Mouse (Mus musculus) lung, embryonic 14.5 days (tissue): ENCODE measurements around the gene Kcnk12. TPM values are rescaled to one million over a fixed set of nuclear protein-coding genes. Genes with fewer than 3 reads are reported as not detected.
A peak's percentile ranks its signal among the peaks of the same experiment; 100 is the strongest.

ENCODE experiments used
- ATAC-seq: fragments of 200-750 bp; cut with Nextera tagmentation; 2 replicates; pipeline ENCODE4 v1.8.0; 2017; ENCODE audit warnings: mild to moderate bottlenecking, moderate TSS enrichment, moderate library complexity; ENCODE audit not compliant: insufficient read depth
- DNase-seq: peaks from one replicate; pipeline ENCODE4 v3.0.0-alpha.2; 2015
- H3K27ac ChIP-seq: fragments of 300-500 bp; sonication (generic); 2 replicates; pipeline ENCODE4 v1.5.1; 2014; ENCODE audit warnings: low read depth, mild to moderate bottlenecking, moderate library complexity
- H3K27me3 ChIP-seq: fragments of 300-500 bp; sonication (generic); 2 replicates; pipeline ENCODE4 v1.6.1; 2014; ENCODE audit warnings: low read length, control low read depth; ENCODE audit not compliant: insufficient read depth
- H3K36me3 ChIP-seq: fragments of 300-500 bp; sonication (generic); 2 replicates; pipeline ENCODE4 v1.6.1; 2014; ENCODE audit warnings: control low read depth; ENCODE audit not compliant: insufficient read depth
- H3K4me1 ChIP-seq: fragments of 300-500 bp; sonication (generic); 2 replicates; pipeline ENCODE4 v1.6.1; 2014; ENCODE audit warnings: antibody characterized with exemption, control low read depth; ENCODE audit not compliant: insufficient read depth
- H3K4me2 ChIP-seq: fragments of 300-500 bp; sonication (generic); 2 replicates; pipeline ENCODE4 v1.6.1; 2014; ENCODE audit warnings: mild to moderate bottlenecking
- H3K4me3 ChIP-seq: fragments of 300-500 bp; sonication (generic); 2 replicates; pipeline ENCODE4 v1.5.1; 2014; ENCODE audit warnings: low read depth, low read length
- H3K9ac ChIP-seq: fragments of 300-500 bp; sonication (generic); 2 replicates; pipeline ENCODE4 v1.6.1; 2014
- H3K9me3 ChIP-seq: fragments of 300-500 bp; sonication (generic); 2 replicates; pipeline ENCODE4 v1.6.1; 2016; ENCODE audit warnings: low read depth, low read length, control low read depth
- CTCF ChIP-seq: IDR thresholded peaks from 2 replicates; pipeline ENCODE4 v1.5.1; 2016; ENCODE audit warnings: antibody characterized with exemption, low read depth
- WGBS: fragments of 180-500 bp; shearing (Covaris S2); extraction: QIAGEN DNeasy Blood & Tissue Kit; methylation state at CpG from one replicate; pipeline ENCODE4 v1.1.7; 2014; 5-methylcytosine and 5-hydroxymethylcytosine counted together
- polyA plus RNA-seq: library from polyadenylated mRNA; unstranded; fragments of >200 nt; fragmentation: Nextera tagmentation; extraction: Ambion mirVana; gene quantifications from 2 replicates; pipeline ENCODE4 v1.2.1, GENCODE M21; 2014

Kcnk12 gene
- polyA plus RNA-seq, 1 experiment from 2014 or later: not detected

GRCm38 (mm10) chr17:87795927-87796714 lies 1.7 kb downstream of the Kcnk12 start:
- ATAC-seq (no peak), DNase-seq (no peak)
- Histone ChIP-seq H3K9ac (no peak overlapping the region), H3K9me3 (no peaks in the 10 kb centered on the region), H3K27ac (no peak overlapping the region), H3K4me1 (0 out of 2 replicates have a peak, but pooled peaks cover 5% of the 10 kb centered on the region), H3K4me3 (0 out of 2 replicates have a peak overlapping the region, but pooled peaks have one; percentile 38), H3K36me3 (no peaks in the 10 kb centered on the region), H3K27me3 (peaks cover 65% of the 10 kb centered on the region), H3K4me2 (peak overlapping the region; percentile 65; the same call in 1 of the 2 replicates)
- no peak for TF ChIP-seq CTCF
- WGBS: 22% methylated on average over 12 of the region's 12 CpGs

- ATAC-seq (no peak), DNase-seq (no peak)
- WGBS: 69% methylated on average over 5 of the region's 5 CpGs
- H3K9ac ChIP-seq: no peak overlapping the region
- H3K9me3 ChIP-seq: no peaks in the 10 kb centered on the region
- no peaks in the 10 kb centered on the region for H3K36me3 ChIP-seq
- no peak overlapping the region for H3K27ac ChIP-seq
- no peak overlapping the region for H3K4me2 ChIP-seq
- H3K4me3 ChIP-seq: no peak overlapping the region
- peaks cover 59% of the 10 kb centered on the region for H3K27me3 ChIP-seq
- H3K4me1 ChIP-seq: 0 out of 2 replicates have a peak, but pooled peaks cover 5% of the 10 kb centered on the region
- TF ChIP-seq CTCF: no peak
Observed at GRCm38 (mm10) chr17:87794801-87795200, 3.0 kb downstream of the Kcnk12 start.

GRCm38 (mm10) chr17:87793331-87793730 lies 4.5 kb downstream of the Kcnk12 start:
- Histone ChIP-seq H3K27me3 (peaks cover 44% of the 10 kb centered on the region), H3K9ac (no peak overlapping the region), H3K4me1 (0 out of 2 replicates have a peak, but pooled peaks cover 5% of the 10 kb centered on the region), H3K36me3 (no peaks in the 10 kb centered on the region), H3K9me3 (no peaks in the 10 kb centered on the region), H3K27ac (no peak overlapping the region), H3K4me2 (no peak overlapping the region), H3K4me3 (no peak overlapping the region)
- 39% methylated on average over 5 of the region's 5 CpGs for WGBS
- no peak for TF ChIP-seq CTCF
- no peak for DNase-seq
- ATAC-seq: no peak

DNA sequence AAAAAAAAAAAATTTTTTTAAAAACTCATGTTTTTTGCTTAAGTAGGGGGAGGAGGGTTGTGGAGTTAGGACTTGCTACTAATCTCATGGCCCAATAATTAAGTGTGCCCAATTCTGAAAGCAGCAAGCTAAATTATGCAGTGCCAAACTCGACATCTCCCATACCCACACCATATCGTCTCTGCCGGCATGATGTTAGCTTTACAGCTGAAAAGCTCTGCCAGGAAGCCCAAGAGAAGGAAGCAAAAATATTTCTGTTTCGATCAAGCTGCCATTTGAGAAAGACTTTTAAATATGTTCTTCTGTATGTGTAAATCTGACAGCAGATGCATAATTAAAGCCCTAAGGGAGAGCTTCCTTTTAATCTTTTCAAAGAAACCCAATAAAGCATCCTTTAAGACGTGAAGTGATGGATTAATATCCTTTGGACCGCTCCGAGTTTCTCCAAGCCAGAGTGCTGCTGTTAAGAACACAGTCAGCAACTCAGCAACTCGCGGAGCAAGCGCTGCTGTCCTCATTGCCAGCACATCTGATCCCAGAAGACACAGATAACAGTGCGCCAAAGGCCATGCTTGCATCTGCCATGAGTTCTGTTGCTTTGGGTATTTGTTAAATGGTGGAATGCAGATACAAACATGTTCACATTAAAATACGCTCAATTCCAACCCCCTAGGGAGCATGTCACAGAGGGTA lies 5.0 kb downstream of the Kcnk12 start:
- WGBS: 60% methylated on average over 12 of the region's 12 CpGs
- peaks cover 39% of the 10 kb centered on the region for H3K27me3 ChIP-seq

DNA sequence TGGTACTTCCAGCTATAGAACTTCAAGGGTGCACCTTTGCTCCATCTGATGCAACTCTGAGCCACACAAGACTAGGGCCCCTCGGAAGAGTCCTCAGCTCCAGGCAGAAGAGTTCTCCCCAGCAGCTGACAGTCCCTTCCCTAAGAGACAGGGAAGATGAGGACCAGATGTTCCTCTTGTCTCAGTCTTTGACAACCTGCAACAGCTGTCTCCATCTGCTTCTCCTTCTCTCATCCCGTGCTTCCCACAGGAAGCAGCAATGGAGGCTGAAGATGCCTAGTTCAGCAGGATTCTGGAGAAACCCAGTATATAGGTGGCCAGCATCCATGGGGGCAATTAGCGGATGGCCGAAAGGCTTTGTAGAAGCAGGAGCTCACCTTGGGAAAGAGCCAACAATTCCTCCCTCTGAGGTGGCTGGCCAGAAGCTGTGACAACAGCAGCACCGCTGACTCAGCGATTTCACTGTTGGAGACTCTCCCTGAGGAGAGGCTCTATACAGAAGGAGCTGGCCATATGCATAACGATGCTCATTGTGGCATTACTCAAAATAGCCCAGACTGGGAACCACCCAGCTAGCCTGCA lies 6.2 kb downstream of the Kcnk12 start:
- H3K27ac ChIP-seq: no peak overlapping the region
- H3K4me3 ChIP-seq: no peak overlapping the region
- no peaks in the 10 kb centered on the region for H3K36me3 ChIP-seq
- 60% methylated on average over 7 of the region's 7 CpGs for WGBS
- H3K27me3 ChIP-seq: peaks cover 27% of the 10 kb centered on the region
- DNase-seq (peak; percentile 40), ATAC-seq (peak; percentile 47; the same call in 1 of the 2 replicates)
- no peaks in the 10 kb centered on the region for H3K9me3 ChIP-seq
- H3K4me1 ChIP-seq: 0 out of 2 replicates have a peak, but pooled peaks cover 5% of the 10 kb centered on the region
- H3K9ac ChIP-seq: no peak overlapping the region
- no peak overlapping the region for H3K4me2 ChIP-seq
- TF ChIP-seq CTCF: no peak

More for the DNA sequence above, 5.0 kb downstream of the Kcnk12 start:
- H3K4me1 ChIP-seq: 0 out of 2 replicates have a peak, but pooled peaks cover 5% of the 10 kb centered on the region
- TF ChIP-seq CTCF: no peak
- no peaks in the 10 kb centered on the region for H3K36me3 ChIP-seq
- H3K4me3 ChIP-seq: no peak overlapping the region
- ATAC-seq: no peak
- no peak overlapping the region for H3K4me2 ChIP-seq
- H3K9ac ChIP-seq: no peak overlapping the region
- H3K9me3 ChIP-seq: no peaks in the 10 kb centered on the region
- no peak overlapping the region for H3K27ac ChIP-seq
- DNase-seq: no peak

GRCm38 (mm10) chr17:87790661-87791060 lies 7.1 kb downstream of the Kcnk12 start:
- Histone ChIP-seq H3K27me3 (peaks cover 18% of the 10 kb centered on the region), H3K9ac (no peak overlapping the region), H3K9me3 (no peaks in the 10 kb centered on the region), H3K27ac (no peak overlapping the region), H3K4me2 (no peak overlapping the region), H3K36me3 (no peaks in the 10 kb centered on the region), H3K4me3 (no peak overlapping the region), H3K4me1 (0 out of 2 replicates have a peak, but pooled peaks cover 5% of the 10 kb centered on the region)
- DNase-seq (no peak), ATAC-seq (no peak)
- no peak for TF ChIP-seq CTCF
- WGBS: 88% methylated on average over 5 of the region's 5 CpGs

- 59% methylated on average over 6 of the region's 6 CpGs for WGBS
- 0 out of 2 replicates have a peak, but pooled peaks cover 3% of the 10 kb centered on the region for H3K27me3 ChIP-seq
- H3K4me1 ChIP-seq: 0 out of 2 replicates have a peak, but pooled peaks cover 5% of the 10 kb centered on the region
- H3K4me3 ChIP-seq: no peak overlapping the region
- no peaks in the 10 kb centered on the region for H3K36me3 ChIP-seq
- no peak overlapping the region for H3K27ac ChIP-seq
- ATAC-seq (no peak), DNase-seq (no peak)
- no peak overlapping the region for H3K9ac ChIP-seq
- H3K4me2 ChIP-seq: no peak overlapping the region
- TF ChIP-seq CTCF: no peak
- H3K9me3 ChIP-seq: no peaks in the 10 kb centered on the region
Observed at GRCm38 (mm10) chr17:87788216-87788615, 9.6 kb downstream of the Kcnk12 start.
